Mouse (Mus musculus) cerebellum, adult 2 months (tissue): Measurements from ENCODE around the gene Lgi2.

Experiments
- CTCF ChIP-seq: fragments of 200-500 bp; IDR thresholded peaks from 2 replicates; pipeline ENCODE4 v1.5.1; 2011; ENCODE audit warnings: low read depth, mild to moderate bottlenecking, control low read depth, low read length, moderate library complexity, borderline replicate concordance; ENCODE audit not compliant: insufficient read depth
- POLR2A ChIP-seq: fragments of 200-500 bp; IDR thresholded peaks from 2 replicates; pipeline ENCODE4 v1.6.1; 2011; ENCODE audit warnings: low read length, control low read depth, borderline replicate concordance; ENCODE audit not compliant: insufficient read depth

- TF ChIP-seq CTCF: no peak
- TF ChIP-seq POLR2A: no peak
Observed at GRCm38 (mm10) chr5:52528545-52528944, 37.7 kb downstream of the Lgi2 start.
